Mouse (Mus musculus): Measurements from ENCODE around the gene Ppp2r5c. TPM values are rescaled to one million over a fixed set of nuclear protein-coding genes. Genes with fewer than 3 reads are reported as not detected.

Ppp2r5c gene
- total RNA-seq, 2 experiments from 2014 or later: 57.9 to 80.9 TPM

GRCm38 (mm10) chr12:110497013-110497412 is 50.1 kb downstream of the Ppp2r5c start:
- H3K4me3 ChIP-seq: no peak overlapping the region; the same call in 1 of the 2 replicates
- intact Hi-C loops (cut with DNase I): no loop called here
- TF ChIP-seq CTCF (IDR thresholded peaks at IDR 0.05): no peak
- DNase-seq: no peak
- H3K27ac ChIP-seq: peak overlapping the region; percentile 82

GRCm38 (mm10) chr12:110497485-110497884 is 50.6 kb downstream of the Ppp2r5c start:
- Histone ChIP-seq H3K27ac (peak overlapping the region; percentile 82), H3K4me3 (peak overlapping the region; percentile 62)
- no peak for TF ChIP-seq CTCF (IDR thresholded peaks at IDR 0.05)
- intact Hi-C loops (cut with DNase I): no loop called here
- no peak for DNase-seq

- intact Hi-C loops (cut with DNase I): no loop called here
- TF ChIP-seq CTCF (IDR thresholded peaks at IDR 0.05): no peak
- peak overlapping the region; percentile 82 for H3K27ac ChIP-seq
- peak; percentile 64 for DNase-seq
- peak overlapping the region; percentile 62 for H3K4me3 ChIP-seq
Observed at GRCm38 (mm10) chr12:110498283-110499224, 51.6 kb downstream of the Ppp2r5c start.

- TF ChIP-seq CTCF (IDR thresholded peaks at IDR 0.05): no peak
- intact Hi-C loops (cut with DNase I): no loop called here
- DNase-seq: peak; percentile 49
- Histone ChIP-seq H3K4me3 (peak overlapping the region; percentile 62), H3K27ac (peak overlapping the region; percentile 82)
Observed at GRCm38 (mm10) chr12:110499225-110499992, 52.5 kb downstream of the Ppp2r5c start.

GRCm38 (mm10) chr12:110500095-110500494 is 53.2 kb downstream of the Ppp2r5c start:
- H3K4me3 ChIP-seq: no peak overlapping the region
- no peak for TF ChIP-seq CTCF (IDR thresholded peaks at IDR 0.05)
- no peak for DNase-seq
- peak overlapping the region; percentile 82 for H3K27ac ChIP-seq
- intact Hi-C loops (cut with DNase I): no loop called here

GRCm38 (mm10) chr12:110503406-110504144 is 56.7 kb downstream of the Ppp2r5c start:
- Histone ChIP-seq H3K4me3 (no peak overlapping the region), H3K27ac (peak overlapping the region; percentile 9)
- no peak for TF ChIP-seq CTCF (IDR thresholded peaks at IDR 0.05)
- peak; percentile 42 for DNase-seq
- intact Hi-C loops (cut with DNase I): no loop called here

- DNase-seq: no peak
- Histone ChIP-seq H3K4me3 (no peak overlapping the region), H3K27ac (peak overlapping the region; percentile 9)
- intact Hi-C loops (cut with DNase I): no loop called here
- TF ChIP-seq CTCF (IDR thresholded peaks at IDR 0.05): no peak
Observed at GRCm38 (mm10) chr12:110504145-110504490, 57.2 kb downstream of the Ppp2r5c start.

- Histone ChIP-seq H3K4me3 (no peak overlapping the region), H3K27ac (peak overlapping the region; percentile 9)
- TF ChIP-seq CTCF (IDR thresholded peaks at IDR 0.05): no peak
- no peak for DNase-seq
- intact Hi-C loops (cut with DNase I): no loop called here
Observed at GRCm38 (mm10) chr12:110504793-110505192, 57.9 kb downstream of the Ppp2r5c start.

- TF ChIP-seq CTCF (IDR thresholded peaks at IDR 0.05): no peak
- H3K4me3 ChIP-seq: no peak overlapping the region
- H3K27ac ChIP-seq: no peak overlapping the region
- intact Hi-C loops (cut with DNase I): no loop called here
- no peak for DNase-seq
Observed at GRCm38 (mm10) chr12:110506046-110506445, 59.1 kb downstream of the Ppp2r5c start.

GRCm38 (mm10) chr12:110507714-110508297 is 60.9 kb downstream of the Ppp2r5c start:
- no peak for TF ChIP-seq CTCF (IDR thresholded peaks at IDR 0.05)
- intact Hi-C loops (cut with DNase I): no loop called here
- Histone ChIP-seq H3K4me3 (no peak overlapping the region), H3K27ac (peak overlapping the region; percentile 16)
- no peak for DNase-seq

- DNase-seq: no peak
- intact Hi-C loops (cut with DNase I): no loop called here
- Histone ChIP-seq H3K4me3 (no peak overlapping the region), H3K27ac (peak overlapping the region; percentile 16)
- TF ChIP-seq CTCF (IDR thresholded peaks at IDR 0.05): no peak
Observed at GRCm38 (mm10) chr12:110508680-110509079, 61.8 kb downstream of the Ppp2r5c start.

Data from gastrocnemius, adult 2 months (tissue).